Mouse (Mus musculus) liver, embryonic 14.5 days (tissue): ENCODE results near the gene Synpr.

Experiments used
- CTCF ChIP-seq: IDR thresholded peaks from 2 replicates; pipeline ENCODE4 v1.5.1; 2016; ENCODE audit warnings: antibody characterized with exemption, low read depth, control low read depth
- EP300 ChIP-seq: IDR thresholded peaks from 2 replicates; pipeline ENCODE4 v1.6.1; 2016; ENCODE audit warnings: antibody characterized with exemption, low read depth

GRCm38 (mm10) chr14:13551209-13551608 is 266.6 kb downstream of the Synpr start:
- TF ChIP-seq CTCF (no peak), EP300 (no peak)
